Mouse (Mus musculus): ENCODE results near the gene Cdk7. TPM values are rescaled to one million over a fixed set of nuclear protein-coding genes. Genes with fewer than 3 reads are reported as not detected.
"Not testable (repeated sequence)": the region's sequence is repeated elsewhere in the genome, so short reads cannot be mapped to it uniquely, and the experiment has no call there.

Gene Cdk7
- total RNA-seq (2021): 10 to 100 TPM; 20.4 to 26.9 TPM
- long read RNA-seq, experiment 1, transcript Cdk7-201 (12 exons, 1,988 nt): major isoform, 15 of 20 reads
- long read RNA-seq, experiment 1, partial matches to known transcripts: 0 of 20 reads
- long read RNA-seq, experiment 1, other reads (novel, unspliced or antisense): 4 of 20 reads
- long read RNA-seq, experiment 2, transcript Cdk7-201 (12 exons, 1,988 nt): major isoform, 19 of 25 reads
- long read RNA-seq, experiment 2, partial matches to known transcripts: 1 of 25 reads
- long read RNA-seq, experiment 2, other reads (novel, unspliced or antisense): 4 of 25 reads

DNA sequence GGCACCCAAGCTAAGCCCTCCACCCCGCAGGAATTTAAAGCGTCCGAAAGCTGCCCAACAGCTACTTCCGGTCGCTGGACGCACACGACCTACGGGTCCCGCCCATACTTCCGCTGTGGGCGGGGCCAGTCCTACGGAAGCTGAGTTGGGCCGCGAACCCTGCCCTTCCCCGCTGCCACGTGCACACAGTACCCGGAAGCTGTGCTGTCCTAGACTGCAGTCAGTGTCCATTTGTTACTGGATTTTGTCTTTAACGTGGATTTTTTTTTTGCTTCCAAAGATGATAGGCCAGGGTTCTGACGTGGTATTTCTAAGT lies at the start of gene Cdk7:
Cdk7 (minus strand) TSS at position 79 of the 316 bp plus-strand sequence.
- DNase-seq: peak; percentile 92

DNA sequence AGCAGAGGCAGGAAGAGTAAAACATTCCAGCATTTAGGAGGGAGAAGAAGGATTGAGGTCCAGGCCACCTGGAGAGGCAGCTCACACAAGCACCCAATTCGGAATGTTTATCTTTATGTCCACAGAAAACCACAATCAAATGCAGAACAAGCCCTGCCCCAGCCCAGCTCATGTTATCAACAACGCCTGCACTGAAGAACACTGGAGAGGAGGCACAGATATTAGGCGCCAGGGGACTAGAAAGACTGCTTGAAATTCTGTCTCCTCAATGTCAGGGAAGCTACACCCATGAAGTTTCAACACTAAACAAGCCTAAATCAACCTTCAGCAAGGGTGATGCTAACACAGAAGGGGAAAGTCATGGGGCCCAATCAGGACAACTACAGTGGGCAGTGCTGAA lies 46.8 kb upstream of the Cdk7 start:
- no peak for DNase-seq

DNA sequence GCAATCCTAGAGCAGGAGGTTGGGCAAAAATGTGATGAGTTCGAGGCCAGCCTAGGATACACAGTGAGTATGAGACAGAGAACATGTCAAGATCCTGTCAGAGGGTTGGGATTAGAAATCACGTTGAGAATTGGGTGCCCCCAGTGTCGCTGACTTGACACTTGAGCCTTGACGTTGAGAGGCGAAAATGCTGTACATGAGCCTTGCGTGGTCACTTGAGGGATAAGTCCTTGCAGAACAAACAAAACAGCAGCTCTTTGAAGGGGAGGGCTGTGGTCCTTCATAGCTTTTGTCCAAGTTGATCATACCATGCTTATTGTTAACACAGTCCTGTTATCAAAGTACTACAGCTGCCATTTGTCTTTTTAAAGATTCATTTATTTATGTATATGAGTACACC lies 46.0 kb upstream of the Cdk7 start:
- DNase-seq: no peak

DNA sequence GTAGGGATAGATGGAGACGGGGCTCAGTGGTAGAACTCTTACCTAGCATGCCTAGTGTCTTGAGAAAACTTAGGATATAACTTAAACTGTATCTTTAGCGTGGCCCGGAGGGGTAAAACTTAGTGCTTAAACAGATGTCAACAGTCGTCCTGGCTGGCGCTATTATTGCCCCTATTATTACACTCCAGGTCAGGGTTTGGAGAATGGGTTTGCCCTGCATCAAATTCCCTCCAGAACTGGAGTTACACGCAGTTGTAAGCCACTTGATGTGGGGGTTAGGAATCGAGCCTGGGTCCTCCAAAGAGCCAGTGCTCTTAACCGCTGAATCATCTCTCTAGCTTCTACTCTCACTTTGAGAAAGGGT lies 45.3 kb upstream of the Cdk7 start:
- DNase-seq: no peak

DNA sequence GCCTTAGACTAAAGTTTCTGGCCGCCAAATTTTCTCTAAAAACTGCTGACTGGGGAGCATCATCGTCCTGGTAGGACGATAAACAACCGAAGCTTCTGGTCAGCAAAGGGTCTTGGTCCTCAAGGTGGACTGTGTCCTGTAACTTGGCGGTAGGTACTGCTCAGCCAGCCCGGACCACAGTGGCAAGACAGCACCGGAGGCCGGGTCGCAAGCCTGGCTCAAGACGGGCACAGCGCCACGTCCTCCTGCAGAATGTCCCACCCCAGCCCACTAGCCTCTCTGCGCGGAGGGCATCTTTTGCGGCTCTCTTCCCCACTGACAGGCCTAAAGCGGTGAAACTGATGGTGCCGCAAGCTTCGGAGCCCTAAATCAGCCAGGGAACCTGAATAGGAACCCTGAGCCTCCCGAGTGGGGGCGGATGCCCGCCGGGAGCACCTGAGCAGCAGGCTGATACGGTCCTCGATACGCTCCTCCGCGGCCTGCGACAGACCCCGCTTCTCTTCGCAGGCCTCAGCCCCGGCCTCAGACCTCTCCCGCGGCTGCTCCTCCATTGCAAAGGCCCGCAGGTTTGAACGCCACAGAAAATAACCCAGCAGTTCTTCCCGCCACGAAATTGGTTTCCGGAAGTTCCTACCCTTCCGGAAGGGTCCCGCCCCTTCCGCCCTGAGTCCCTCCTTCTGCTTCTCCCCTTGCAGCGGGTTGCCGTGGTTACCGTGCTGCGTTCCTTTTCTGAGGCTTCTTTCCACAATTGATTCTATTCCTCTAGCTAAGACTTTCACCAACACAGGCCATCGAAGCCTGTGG lies 44.7 kb upstream of the Cdk7 start, which contains the start of gene Cenph:
Cenph (minus strand) TSS at position 648 of the 804 bp plus-strand sequence.
- DNase-seq: peak; percentile 76

DNA sequence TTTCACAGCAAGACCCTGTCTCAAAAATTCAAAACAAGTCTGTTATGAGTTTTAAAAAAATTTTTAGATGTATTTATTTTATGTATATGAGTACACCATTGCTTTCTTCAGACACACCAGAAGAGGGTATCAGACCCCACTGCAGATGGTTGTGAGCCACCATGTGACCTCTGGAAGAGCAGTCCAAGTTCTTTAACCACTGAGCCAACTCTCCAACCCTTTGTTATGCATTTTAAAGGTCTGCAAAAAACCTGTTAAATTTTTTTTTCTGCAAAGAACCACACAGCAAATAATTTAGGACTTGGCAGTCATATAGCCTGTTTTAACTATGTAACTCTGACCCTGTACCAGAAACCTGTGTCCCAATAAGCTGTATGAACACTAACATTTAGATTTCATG lies 44.0 kb upstream of the Cdk7 start:
- no peak for DNase-seq

DNA sequence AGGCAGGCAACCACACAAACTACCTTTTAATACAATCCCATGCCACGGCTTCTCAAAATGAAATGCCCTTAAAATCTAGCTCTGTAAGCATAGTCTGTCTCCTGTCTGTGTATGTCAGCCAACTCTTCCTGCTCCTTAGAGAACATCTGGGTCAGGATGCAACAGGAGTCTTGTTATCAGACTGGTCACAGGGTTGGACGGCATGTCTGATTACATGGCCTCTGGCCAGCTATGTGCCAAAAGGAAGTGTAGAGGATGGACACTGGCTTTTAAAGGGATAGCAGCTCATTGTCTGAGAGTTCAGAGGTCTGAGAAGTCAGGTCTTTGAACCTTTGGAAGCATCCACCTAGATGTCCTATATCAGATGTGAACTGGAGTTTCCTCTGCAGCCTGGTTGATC lies 24.6 kb upstream of the Cdk7 start:
- DNase-seq: no peak

DNA sequence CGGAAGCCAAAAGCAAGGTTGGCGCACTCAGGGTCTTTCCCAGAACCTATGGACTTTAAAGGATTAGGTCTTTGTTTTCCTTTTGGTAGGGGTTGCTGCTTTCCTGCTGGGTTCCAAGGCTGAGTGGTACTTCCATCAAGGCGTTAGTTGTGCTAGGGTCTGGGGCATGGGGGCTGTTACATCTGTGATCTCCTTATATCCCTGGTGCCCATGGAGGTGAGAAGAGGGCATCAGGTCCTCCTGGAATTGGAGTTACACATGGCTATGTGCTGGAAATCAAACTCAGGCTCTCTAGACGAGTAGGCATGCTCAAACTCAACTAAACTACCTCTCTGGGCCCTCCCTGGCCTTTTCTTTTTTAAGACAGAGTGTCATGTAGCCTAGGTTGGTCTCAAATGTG lies 23.4 kb upstream of the Cdk7 start:
- DNase-seq: no peak

DNA sequence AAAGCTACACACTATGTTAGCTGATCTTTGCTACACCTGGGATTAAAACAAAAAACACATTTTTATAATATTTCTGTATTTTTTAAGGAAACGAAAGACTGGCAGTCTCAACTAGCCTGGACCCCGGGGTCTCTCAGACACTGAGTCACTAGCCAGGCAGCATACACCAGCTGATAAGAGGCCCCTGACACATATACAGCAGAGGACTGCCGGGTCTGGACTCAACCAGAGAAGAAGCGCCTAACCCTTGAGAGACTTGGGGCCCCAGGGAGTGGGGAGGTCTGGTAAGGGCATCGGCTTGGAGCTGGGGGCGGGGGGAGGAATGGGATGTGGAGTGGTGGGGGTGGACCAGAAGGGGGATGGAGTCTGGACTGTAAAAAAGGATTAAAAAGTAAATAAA lies 22.3 kb upstream of the Cdk7 start:
- DNase-seq: no peak

DNA sequence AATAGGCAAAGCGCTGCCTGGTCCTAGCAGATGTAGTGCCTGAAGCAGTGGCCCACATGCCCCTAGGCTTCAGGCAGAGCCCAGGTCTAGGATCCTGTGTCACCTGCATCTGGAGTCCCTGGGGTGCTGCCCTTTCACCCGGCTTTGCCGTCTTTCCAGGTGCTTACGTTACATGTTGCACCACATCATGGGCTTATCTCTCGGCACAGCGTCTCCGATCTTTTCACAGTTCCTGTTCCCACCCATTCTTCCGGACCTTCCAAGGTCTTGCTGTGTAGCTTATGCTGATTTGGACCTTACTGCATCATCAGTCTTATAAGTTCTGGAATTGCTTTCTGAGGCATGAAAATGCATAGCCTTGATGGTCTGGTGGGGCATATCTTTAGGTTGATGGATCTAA lies 21.8 kb upstream of the Cdk7 start:
- no peak for DNase-seq

DNA sequence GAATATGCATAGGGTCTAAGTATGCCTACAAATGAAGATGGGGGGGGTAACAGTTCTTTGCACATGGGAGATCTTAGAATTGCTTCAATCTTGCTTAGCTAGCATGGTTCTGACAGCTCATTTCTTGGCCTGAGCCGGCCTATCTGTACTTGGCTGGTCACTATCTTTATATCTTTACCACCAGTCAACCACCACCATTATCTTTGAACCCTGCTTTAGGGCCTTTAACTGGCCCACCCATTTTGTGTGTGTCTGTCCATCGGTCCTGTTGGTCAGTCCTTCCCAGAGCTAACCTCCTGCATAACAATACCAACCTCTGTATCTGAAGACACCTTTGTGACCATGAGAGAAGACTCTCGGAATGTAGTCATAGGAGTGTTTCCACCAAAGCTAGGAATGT lies 20.7 kb upstream of the Cdk7 start:
- no peak for DNase-seq

DNA sequence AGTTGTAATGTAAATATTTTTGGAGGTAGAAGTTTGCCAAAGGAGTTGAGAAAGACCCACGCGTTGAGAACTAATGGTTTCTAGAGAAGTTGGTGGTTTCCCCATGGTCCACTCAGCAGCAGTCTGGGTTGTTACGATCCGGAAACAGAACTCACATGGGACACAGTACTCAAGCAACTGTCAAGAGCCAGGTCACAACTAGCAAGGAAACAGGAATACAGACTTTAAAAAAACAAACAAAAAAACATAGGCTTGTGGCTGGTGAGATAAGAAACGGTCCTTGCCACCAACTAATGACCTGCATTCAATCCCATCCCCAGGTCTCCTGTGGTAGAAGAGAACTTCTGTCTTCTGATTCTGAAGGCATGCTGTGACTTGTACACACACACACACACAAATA lies 20.1 kb upstream of the Cdk7 start:
- no peak for DNase-seq

DNA sequence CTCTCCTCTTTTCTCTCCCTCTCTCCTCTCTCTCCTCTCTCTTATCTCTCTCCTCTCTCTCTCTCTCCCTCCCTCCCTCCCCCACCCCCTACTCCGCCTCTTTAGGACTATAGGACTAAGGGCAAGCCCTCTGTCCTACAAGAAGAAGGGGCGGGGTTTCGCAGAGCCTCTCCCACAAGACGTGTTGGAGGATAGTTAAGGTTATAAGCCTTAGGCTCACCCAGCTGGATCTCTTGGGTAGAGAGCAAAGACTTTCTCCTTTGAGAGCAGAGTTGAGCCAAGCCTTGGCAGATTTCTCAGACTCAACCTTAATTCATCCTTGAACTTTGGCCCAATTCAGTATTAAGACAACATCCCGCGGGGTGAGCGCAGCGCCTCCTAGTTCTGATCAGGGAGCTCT lies 17.9 kb upstream of the Cdk7 start:
- DNase-seq: no peak

DNA sequence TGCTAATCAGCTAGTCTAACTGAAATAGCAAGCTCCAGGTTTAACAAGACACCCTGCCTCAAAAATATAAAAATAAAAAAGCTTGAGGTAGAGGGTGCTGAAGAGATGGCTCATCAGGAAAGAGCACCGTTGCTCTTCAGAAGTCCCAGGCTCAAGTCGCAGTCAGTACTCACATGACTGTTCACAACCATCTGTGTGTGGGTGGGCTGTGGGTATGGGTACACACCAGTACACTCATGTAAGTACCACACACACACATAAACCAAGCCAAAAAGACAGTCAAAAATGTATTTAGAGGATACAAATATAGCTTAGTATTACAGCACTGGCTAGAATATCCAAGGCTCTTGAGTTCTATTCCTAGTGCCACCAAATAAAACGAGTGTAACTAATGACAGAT lies 15.4 kb upstream of the Cdk7 start:
- DNase-seq: no peak

DNA sequence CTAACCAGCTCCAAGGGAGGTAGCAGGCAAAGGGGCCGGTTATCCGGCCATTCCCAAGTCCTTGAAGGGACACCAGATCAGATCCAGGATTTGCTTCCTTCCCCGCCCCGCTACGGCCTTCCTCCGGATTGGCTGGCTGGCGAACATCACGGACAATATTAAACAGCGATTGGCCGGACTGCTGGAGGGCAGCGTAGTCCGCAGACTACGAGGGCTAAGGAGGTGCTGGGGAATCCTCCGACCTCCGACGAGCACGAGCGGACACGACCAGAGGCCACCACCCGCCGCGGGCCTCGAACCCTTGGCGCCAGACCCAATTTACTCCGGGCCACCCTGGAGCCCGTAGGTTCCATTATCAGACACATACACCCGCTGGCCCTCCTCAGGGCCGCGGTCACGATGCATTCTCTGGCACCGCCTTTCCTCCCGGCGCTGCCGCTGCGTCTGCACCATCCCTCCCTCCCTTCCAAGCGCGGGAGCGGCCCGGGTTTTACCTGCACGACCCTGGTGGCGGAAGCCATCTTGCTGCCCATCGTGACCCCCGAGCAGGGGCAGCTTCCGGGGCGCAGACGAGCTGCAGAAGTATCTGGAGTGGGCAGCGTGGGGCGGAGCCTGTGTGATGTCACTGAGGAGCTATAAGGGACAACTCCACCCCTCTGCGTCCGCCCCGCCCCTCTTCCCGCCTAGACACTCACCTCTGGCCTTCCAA lies 13.5 kb upstream of the Cdk7 start, which contains the start of gene Mrps36:
Mrps36 (minus strand) TSS at position 624 of the 709 bp plus-strand sequence.
- peak; percentile 85 for DNase-seq

DNA sequence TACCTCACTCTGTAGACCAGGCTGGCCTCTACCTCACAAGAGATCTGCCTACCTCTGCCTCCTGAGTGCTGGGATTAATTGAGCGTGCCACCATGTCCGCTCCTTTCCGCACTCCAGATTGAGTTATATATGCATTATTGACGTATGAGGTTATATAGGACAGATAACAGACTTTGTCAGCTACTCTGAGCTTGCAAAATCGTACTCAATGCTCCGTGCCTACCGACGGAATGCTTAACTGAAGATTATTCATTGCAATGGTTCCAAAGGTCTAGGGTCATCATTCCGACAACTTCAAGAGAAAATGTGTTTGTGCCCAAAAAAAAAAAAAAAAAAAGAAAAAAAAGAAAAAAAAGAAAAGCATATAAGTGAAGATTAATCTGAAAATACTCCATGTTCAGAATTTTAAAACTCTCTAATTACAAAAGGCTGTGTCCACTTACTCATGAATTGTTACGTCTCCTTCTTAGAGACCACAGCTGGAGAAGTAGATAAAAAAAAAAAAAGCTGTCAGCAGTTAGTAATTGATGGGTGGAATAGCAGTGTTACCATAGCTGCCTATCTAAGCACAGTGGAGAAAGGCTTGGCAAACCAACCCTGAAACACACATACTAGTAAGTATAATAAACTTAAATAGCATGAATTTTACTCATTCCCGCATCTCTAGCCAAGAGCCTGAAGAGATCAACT lies 12.8 kb upstream of the Cdk7 start:
- DNase-seq: no peak

DNA sequence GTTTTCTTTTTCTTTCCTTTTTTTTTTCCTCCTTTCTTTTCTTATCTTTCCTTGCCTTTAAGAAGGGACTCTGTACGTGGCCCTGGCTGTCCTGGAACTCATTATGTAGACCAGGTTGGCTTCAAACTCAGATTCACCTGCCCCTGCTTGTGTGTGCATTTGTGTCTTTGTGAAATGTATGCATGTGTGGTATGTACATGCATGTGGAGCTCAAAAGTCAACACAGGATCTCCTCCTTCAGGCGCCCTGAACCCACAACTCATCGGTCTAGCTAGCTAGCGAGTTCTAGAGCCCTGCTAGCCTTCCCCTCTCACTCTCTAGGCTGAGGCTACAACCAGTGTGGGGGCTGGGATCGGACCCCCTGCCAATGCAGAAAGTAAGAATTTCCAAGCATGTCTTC lies 12.1 kb upstream of the Cdk7 start:
- DNase-seq: no peak

DNA sequence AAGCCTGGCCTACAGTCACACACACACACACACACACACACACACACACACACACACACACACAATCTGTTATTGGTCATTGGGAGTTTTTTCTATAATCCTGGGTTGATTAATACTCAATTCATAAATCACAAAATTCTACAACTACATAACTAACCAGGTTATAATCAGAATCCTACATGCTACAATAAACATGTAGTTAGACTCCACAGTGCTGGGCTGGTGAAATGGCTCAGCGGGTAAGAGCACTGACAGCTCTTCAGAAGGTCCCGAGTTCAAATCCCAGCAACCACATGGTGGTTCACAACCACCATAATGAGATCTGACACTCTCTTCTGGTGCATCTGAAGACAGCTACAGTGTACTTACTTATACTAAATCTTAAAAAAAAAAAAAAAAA lies 2.0 kb upstream of the Cdk7 start:
- DNase-seq: no peak

DNA sequence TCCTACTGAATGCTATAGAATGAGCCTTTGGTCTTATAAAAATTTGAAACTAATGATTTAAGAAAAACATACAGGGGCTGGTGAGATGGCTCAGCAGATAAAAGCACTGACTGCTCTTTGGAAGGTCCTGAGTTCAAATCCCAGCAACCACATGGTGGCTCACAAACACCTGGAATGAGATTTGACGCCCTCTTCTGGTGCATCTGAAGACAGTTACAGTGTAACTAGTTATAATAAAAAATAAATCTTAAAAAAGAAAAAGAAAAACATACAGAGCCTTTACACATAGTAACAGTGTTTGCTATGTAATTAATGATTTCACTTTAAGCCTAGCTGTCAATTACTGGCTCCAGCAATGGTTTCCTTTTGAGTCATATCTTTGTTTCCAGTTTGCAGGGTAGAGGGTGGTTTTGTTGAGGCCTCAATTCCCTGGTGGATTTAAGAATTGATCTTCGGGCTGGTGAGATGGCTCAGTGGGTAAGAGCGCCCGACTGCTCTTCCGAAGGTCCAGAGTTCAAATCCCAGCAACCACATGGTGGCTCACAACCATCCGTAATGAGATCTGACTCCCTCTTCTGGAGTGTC lies 815 bp upstream of the Cdk7 start:
- DNase-seq: not testable (repeated sequence)

DNA sequence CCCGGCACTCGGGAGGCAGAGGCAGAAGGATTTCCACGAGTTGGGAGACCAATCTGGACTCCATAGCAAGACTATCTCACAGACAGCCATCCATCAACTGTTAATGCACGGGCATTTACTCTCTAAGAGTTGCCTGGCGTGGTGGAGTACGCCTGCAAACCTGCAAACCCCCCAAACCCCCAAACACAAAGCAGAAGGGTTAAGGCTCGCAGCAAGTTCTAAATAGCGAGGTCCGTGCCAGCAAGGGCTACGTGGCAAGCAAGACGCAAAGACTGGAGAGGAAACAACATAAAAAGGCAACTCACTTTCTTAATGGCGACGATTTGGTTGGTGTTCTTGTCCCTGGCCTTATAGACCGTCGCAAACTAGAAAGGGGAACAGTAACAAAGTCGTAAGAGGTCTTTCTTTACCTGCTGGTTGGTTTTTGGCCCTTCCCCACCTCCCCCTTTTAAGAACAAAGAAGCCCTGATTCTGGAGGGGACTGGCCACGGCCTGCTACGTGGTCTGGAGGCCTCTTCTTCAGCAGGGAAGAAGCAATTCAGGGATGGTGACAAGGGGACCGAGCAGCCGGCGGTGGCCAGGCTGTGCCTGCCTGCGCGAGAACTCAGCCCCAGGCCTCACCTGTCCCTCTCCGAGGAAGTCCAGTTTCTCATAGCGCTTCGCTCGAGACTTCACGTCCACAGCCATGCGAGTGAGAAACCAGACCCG lies 432 bp downstream of the Cdk7 start:
- peak; percentile 14 for DNase-seq

DNA sequence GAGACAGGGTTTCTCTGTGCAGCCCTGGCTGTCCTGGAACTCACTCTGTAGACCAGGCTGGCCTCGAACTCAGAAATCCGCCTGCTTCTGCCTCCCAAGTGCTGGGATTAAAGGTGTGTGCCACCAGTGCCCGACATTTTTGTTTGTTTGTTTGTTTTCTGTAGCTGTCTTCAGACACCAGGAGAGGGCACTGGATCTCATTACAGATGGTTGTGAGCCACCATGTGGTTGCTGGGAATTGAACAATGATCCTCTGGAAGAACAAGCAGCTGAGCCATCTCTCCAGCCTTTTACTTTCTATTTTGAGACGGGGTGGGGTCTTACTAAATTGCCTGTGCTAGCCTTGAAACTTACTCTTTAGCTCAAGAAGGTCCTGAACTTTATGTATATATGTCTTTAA lies 2.2 kb downstream of the Cdk7 start:
- DNase-seq: not testable (repeated sequence)

DNA sequence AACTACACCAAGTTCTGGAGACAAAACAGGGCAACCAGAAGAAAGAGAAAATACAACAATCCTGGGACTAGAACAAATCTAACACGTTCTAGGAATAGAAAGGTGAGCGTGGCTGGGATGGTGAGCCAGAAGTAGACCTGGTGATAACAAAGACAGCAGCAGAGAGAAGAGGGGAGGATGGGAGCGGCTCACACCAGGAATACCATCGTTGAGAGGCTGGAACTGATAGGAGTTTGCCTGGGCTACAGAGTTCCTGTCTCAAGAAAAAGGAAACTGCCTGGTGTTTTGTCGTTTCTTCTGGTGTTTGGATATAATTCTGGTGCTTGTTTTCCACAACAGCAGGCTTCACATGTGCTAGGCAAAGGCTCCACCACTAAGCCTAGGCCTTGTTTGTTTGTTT lies 2.7 kb downstream of the Cdk7 start:
- DNase-seq: no peak
